Mouse (Mus musculus) olfactory bulb, adult 2 months (tissue): ENCODE data around the gene Itgb8. TPM values are rescaled to one million over a fixed set of nuclear protein-coding genes. Genes with fewer than 3 reads are reported as not detected.

ENCODE experiments used
- H3K27ac ChIP-seq: fragments of 200-500 bp; 2 replicates; pipeline ENCODE4 v1.5.1; 2012; ENCODE audit warnings: low read depth, low read length; ENCODE audit not compliant: insufficient read depth
- H3K4me1 ChIP-seq: fragments of 200-500 bp; 2 replicates; pipeline ENCODE4 v1.6.1; 2012; ENCODE audit warnings: low read length; ENCODE audit not compliant: control insufficient read depth, insufficient read depth
- H3K4me3 ChIP-seq: fragments of 200-500 bp; 2 replicates; pipeline ENCODE4 v1.5.1; 2012; ENCODE audit warnings: mild to moderate bottlenecking, low read depth, low read length, moderate library complexity; ENCODE audit not compliant: insufficient read depth
- CTCF ChIP-seq: fragments of 200-500 bp; IDR thresholded peaks from 2 replicates; pipeline ENCODE4 v1.5.1; 2012; ENCODE audit warnings: low read depth, mild to moderate bottlenecking, low read length, moderate library complexity; ENCODE audit not compliant: insufficient read depth
- POLR2A ChIP-seq: fragments of 200-500 bp; IDR thresholded peaks from 2 replicates; pipeline ENCODE4 v1.6.1; 2012; ENCODE audit warnings: mild to moderate bottlenecking, low read depth, low read length, moderate library complexity; ENCODE audit not compliant: insufficient read depth
- WGBS: fragments of 180-500 bp; shearing (Covaris S2); methylation state at CpG from one replicate; pipeline ENCODE4 v1.1.7; 2018; 5-methylcytosine and 5-hydroxymethylcytosine counted together
- polyA plus RNA-seq: library from polyadenylated mRNA; stranded (reverse); fragments of >200 nt; gene quantifications from 2 replicates; pipeline ENCODE4 v1.2.4, GENCODE M21; 2012; ENCODE audit warnings: low replicate concordance; ENCODE audit not compliant: missing spikeins, insufficient read depth, insufficient read length

The Itgb8 gene
- polyA plus RNA-seq, 1 experiment = not detected

DNA sequence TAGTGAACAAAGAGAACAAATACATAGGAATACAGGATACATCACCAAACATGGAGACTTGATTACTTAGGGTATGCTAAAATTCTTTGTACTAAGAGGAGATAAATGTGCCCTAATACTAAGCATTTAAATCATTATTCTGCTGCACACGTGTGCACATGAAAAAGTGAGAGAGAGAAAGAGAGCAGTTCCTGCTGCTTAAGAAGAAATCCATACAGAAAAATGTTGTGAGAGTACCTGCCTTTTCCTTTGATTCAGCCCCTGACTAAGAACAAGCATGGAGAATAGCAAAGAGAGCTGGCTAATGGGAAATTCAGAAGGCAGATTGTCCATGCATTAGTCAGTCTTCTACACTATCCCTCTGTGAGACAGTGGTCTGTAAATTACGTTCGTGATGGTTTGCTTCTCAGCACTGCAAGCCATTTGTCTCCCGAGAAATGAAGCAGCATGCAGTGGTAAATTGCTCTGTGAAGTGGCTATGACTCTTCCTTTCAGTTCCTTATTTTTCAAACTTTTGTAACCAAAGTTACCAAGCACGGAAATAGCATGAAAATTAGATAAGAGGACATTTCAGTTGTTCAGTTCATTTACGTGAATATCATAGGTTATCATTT is 125.0 kb downstream of the Itgb8 start:
- H3K4me1 ChIP-seq = no peaks in the 10 kb centered on the region
- TF ChIP-seq POLR2A = no peak
- TF ChIP-seq CTCF = no peak
- H3K27ac ChIP-seq = no peak overlapping the region
- 75% methylated on average over 6 of the region's 6 CpGs for WGBS
- no peak overlapping the region for H3K4me3 ChIP-seq

DNA sequence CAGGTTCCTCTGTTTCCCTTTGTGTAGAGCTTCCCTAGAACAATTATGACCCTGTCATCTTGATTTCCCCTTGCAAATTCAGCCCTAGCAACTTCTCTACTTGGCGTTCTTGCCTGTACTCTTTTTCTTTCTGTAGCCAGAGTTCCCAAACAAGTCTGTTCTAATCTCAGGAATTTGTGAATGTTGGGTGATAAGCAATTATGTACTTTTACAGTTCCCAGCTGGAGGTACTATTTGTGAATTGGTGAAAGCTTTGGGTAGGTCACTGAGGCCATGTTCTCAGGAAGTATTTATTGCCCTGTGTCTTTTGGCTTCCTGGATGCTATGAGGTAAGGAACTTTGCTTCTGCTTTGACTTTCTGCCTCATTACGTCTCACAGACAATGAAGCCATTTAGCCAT is 128.5 kb downstream of the Itgb8 start:
- no peaks in the 10 kb centered on the region for H3K4me1 ChIP-seq
- H3K27ac ChIP-seq = no peak overlapping the region
- no peak for TF ChIP-seq CTCF
- TF ChIP-seq POLR2A = no peak
- H3K4me3 ChIP-seq = no peak overlapping the region
- 51% methylated on average over 2 of the region's 2 CpGs for WGBS

Other genes with a start within 250 kb of the Itgb8 start
- gene Macc1, start 75.5 kb upstream of the Itgb8 start, polyA plus RNA-seq = not detected in 2 replicates